Mouse (Mus musculus) layer of hippocampus, postnatal 14 days (tissue): ENCODE results near the gene Ambp. TPM values are rescaled to one million over a fixed set of nuclear protein-coding genes. Genes with fewer than 3 reads are reported as not detected.

Experiments used
- DNase-seq, 2 experiments: peaks; one replicate each; pipeline ENCODE4 v3.0.0; 2021 to 2022; ENCODE audit warnings: low spot score in 2 of 2, mixed read lengths in 1 of 2
- long read RNA-seq, 2 experiments: library from polyadenylated mRNA; stranded (forward); transcript quantifications; one replicate each; pipeline ENCODE4 v2.0.0; 2021
- total RNA-seq, 2 experiments: library from RNA; stranded (reverse); gene quantifications; 2 replicates each; pipeline ENCODE4 v1.2.3; 2021

Ambp gene
- not detected for total RNA-seq
- long read RNA-seq, experiment 1 = 0 reads
- long read RNA-seq, experiment 2 = 0 reads

GRCm38 (mm10) chr4:63154699-63155098, at the start of gene Ambp:
Ambp (minus strand) TSS chr4:63154799.
- DNase-seq = no peak

- no peak for DNase-seq
These were observed 49.3 kb upstream of the Ambp start for GRCm38 (mm10) chr4:63203874-63204273.

DNA sequence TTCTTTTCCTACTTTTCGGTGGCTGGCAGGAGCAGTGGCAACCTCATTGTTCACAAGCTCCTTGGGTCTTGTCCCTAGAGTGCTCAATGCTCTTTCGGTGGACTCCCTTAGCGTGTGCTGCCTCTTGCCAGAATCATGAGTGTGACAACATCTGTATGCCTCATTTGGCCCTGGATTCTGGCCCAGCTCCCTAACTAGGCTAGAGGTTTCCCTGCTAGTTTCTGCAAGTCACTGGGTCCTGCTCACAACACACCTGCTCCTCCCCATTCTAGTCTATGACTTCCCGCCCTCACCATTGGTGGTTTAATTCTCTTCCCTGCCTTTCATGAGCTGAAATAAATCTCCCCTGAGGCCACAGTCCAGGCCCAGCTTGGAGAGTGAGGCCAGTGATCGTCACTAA, 44.8 kb upstream of the Ambp start:
- no peak for DNase-seq

GRCm38 (mm10) chr4:63194366-63194765, 39.8 kb upstream of the Ambp start:
- no peak for DNase-seq

DNA sequence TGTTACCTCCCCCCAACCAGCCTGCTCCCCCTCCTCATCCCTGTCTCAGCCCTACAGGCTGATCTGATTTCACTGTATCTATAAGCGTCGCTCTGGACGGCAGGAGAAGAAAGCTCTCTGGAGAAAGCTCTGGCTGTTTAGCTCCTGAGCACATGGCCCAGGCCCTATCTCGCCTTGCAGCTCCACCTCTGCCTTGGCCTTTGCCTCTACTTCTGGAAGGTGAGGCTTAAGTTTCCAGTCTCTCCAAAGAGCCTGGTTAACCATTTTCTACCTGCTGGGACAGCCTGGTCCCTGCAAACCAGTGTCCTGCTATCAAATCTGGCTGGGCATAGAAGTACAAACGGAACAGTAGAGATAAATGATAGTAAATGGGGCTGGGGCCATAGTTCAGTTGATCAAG, 37.0 kb upstream of the Ambp start:
- DNase-seq = no peak

- peak in 1 of 2 experiments; percentile 20 for DNase-seq
These were observed 31.8 kb upstream of the Ambp start for GRCm38 (mm10) chr4:63186281-63186870.

- DNase-seq = peak; percentile 51 to 56
These were observed 27.0 kb upstream of the Ambp start for GRCm38 (mm10) chr4:63181556-63181955.

GRCm38 (mm10) chr4:63171969-63172685, 17.5 kb upstream of the Ambp start, which contains the start of gene Kif12:
Kif12 (minus strand) TSS chr4:63172131.
- no peak for DNase-seq

- DNase-seq = no peak
These were observed 16.5 kb upstream of the Ambp start for GRCm38 (mm10) chr4:63171122-63171521.

DNA sequence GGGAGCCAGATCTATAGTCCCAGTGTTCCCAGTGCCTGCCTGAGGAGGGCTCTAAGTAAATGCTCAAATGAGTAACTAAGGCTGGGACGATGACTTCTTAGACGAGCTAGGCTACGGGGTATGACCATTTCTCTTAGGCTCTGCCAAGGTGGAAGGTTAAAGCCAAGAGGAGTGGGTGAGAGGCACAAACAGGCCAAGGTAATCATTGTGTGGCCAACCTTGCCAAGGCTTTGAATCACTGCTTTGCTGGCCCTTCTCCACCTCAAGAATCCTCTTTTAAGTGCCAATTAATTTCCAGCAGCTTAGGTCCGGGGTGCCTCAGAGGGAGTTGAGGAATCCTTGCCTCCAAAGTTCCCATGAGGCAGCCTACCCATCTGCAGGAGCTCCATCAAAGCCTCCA, 15.5 kb upstream of the Ambp start:
- no peak for DNase-seq

- DNase-seq = no peak
These were observed 11.7 kb upstream of the Ambp start for GRCm38 (mm10) chr4:63166323-63166722.

- DNase-seq = no peak
These were observed 11.0 kb upstream of the Ambp start for GRCm38 (mm10) chr4:63165636-63166035.

- peak; percentile 77 to 90 for DNase-seq
These were observed 4.5 kb upstream of the Ambp start for GRCm38 (mm10) chr4:63158961-63159592.

DNA sequence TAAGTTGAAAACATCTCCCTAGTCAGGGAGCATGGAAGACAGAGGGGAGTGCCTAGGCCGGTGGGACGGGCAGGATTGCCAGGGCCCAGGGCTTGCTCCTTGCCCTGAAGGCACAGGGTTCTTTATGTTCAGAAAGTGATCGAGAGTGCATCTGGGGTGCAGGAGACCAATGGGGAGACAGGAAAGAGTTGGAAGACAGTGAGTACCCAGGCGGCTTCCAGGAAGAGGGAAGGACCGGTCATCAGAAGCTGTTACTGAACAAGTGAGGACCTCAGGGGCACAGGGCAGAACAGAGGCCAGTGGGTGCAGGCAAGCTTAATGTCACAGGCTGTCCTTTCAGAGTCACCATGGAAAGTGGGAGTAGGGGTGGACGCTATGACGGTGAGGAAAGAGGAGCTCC, 3.6 kb upstream of the Ambp start:
- DNase-seq = no peak

GRCm38 (mm10) chr4:63156726-63157634, 2.4 kb upstream of the Ambp start:
- no peak for DNase-seq

- no peak for DNase-seq
These were observed 997 bp upstream of the Ambp start for GRCm38 (mm10) chr4:63155596-63155995.

DNA sequence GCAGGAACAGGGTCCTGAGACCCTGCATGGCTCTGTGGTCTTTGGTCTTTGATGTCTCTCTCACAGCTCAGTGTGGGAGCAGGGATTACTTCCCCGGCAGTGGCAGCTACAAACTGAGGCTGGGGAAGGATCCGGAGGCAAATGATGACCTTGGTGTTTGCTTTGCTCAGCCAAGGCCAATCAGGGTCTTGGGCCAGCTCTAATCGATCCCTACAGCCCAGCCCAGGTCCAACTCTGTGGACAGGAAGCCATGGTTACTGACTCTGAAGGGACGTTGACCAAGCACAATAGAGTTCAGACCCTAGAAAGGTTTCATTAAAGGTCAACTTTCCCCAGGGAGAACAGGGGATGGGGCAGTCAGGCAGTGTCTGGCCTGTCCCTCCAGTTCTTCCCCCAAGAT, 571 bp downstream of the Ambp start:
- DNase-seq = no peak

- DNase-seq = peak in 1 of 2 experiments; percentile 24
These were observed 3.5 kb downstream of the Ambp start for GRCm38 (mm10) chr4:63151127-63151526.

GRCm38 (mm10) chr4:63147268-63147667, 7.3 kb downstream of the Ambp start:
- DNase-seq = no peak

DNA sequence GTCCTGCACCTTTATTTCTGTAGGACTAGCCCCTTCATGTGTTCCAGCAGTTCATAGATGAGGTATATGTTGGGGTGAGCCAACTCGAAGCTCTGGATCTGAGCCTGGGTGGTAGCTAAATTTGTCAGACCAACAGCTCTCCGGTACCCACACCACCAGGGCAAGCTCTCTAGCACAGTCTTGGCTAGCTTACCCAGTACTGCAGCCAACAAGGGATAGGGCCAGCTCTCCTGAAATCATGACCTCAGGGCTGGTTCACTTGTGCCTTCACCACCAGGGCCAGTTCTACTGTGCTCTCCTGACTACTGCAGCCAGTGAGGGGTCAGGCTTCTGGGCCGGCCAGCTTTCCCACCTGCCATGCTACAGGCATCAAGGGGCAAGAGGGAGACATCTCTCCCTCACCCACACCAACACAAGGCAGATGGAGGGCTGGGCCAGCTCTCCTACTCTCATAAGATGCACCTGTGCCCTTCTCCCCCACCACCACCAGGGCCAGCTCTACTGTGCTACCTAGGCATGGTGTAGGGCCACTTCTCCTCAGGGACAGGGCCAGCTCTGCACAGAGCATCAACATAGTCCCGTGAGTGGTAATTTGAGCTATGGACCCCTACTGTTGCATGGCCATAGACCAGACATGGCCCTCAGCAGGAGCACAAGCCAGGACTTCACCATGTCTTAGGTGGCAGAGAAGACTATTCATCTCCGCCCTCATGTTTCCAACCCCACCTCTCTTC, 24.5 kb downstream of the Ambp start:
- DNase-seq = no peak
